Mouse (Mus musculus): Measurements from ENCODE around the gene Ppy. TPM values are rescaled to one million over a fixed set of nuclear protein-coding genes. Genes with fewer than 3 reads are reported as not detected.
A peak's percentile ranks its signal among the peaks of the same experiment; 100 is the strongest.

Gene Ppy
- polyA plus RNA-seq, 1 experiment from 2014 or later, result not detected

DNA sequence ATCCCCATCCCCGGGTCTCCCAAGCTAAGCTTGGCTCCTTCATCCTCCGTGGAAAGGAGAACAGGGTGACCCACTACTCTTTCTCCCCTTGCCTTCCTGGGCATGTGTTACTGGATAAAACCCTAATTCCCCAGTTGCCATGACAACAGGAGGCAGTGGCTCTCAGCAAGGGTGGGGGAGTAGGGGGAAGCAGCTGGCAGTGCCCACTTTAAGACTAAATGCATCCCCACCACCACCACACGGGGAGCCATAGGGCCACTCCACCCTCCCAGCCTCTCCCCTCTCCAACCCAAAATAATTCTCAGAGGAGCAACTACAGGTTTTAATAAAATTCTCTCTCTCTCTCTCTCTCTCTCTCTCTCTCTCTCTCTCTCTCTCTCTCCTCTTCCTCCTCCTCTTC is 14.8 kb downstream of the Ppy start:
- DNase-seq (ENCODE audit: low spot score), result peak; percentile 72
- peak overlapping the region; percentile 72; the same call in 1 of the 2 replicates for H3K9ac ChIP-seq (ENCODE audit: low read length)
- peak overlapping the region; percentile 73 for H3K4me3 ChIP-seq (ENCODE audit: low read depth, low read length)
- H3K4me2 ChIP-seq (ENCODE audit: low read depth, low read length, severe bottlenecking), result peak overlapping the region; percentile 93
- peaks cover 24% of the 10 kb centered on the region for H3K4me1 ChIP-seq (replicated peaks; ENCODE audit: control insufficient read depth, insufficient read depth, low read length)
- peak overlapping the region; percentile 90 for H3K27ac ChIP-seq (ENCODE audit: low read depth, low read length)
- H3K9me3 ChIP-seq (ENCODE audit: control insufficient read depth, low read length), result no peaks in the 10 kb centered on the region
- WGBS, result 8% methylated on average over 3 of the region's 3 CpGs
- no peaks in the 10 kb centered on the region for H3K27me3 ChIP-seq (ENCODE audit: control insufficient read depth, insufficient read depth, low read length)
- no peaks in the 10 kb centered on the region for H3K36me3 ChIP-seq (ENCODE audit: control insufficient read depth, insufficient read depth, low read length)
- no peak for ATAC-seq (replicated peaks; ENCODE audit: low FRiP score)

DNA sequence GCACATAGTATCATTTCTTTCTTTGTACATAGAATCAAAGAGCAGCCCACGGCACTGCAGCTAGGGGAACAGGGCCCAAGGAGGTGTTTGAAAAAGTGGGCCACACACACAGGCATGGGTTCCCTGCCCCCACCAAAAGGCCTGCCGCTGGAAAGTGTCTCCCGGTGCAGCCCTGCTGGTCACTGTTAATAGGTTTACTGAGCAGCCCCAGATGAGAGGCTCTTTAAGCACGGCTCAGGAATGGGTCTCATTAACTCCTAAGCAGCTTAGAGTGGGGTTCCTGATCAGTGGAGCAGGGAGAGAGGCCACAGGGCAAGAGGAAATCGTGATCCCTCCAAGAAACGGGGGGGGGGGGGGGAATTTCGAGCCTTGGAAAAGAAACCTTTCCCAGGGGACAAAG is 17.0 kb downstream of the Ppy start:
- 6% methylated on average over 7 of the region's 7 CpGs for WGBS
- no peak for DNase-seq (ENCODE audit: low spot score)

DNA sequence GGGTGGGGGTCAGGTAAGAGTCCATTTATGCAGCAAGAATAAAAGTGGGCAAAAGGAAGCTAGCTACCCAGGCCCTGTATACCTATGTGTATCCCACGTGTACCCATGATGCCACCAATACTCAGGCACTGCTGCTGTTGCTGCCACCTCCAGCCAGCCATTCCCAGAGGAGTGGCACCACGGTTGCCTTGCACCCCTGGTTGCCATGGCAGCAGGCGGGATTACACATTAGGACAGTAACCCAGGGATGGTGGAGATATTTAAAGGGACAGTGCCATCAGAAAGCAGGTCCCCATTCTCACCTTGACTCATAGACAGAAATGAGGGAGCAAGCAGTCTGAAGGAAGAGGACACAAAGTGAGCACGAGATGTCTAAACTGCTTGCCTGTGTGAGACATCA is 17.9 kb downstream of the Ppy start:
- WGBS, result 59% methylated on average over 4 of the region's 4 CpGs
- H3K4me1 ChIP-seq (replicated peaks; ENCODE audit: control insufficient read depth, insufficient read depth, low read length), result peaks cover 16% of the 10 kb centered on the region

More for the DNA sequence above, 17.0 kb downstream of the Ppy start:
- Histone ChIP-seq H3K9ac (ENCODE audit: low read length) (no peak overlapping the region), H3K4me3 (ENCODE audit: low read depth, low read length) (no peak overlapping the region), H3K36me3 (ENCODE audit: control insufficient read depth, insufficient read depth, low read length) (no peaks in the 10 kb centered on the region), H3K4me2 (ENCODE audit: low read depth, low read length, severe bottlenecking) (no peak overlapping the region), H3K27ac (ENCODE audit: low read depth, low read length) (no peak overlapping the region), H3K4me1 (replicated peaks; ENCODE audit: control insufficient read depth, insufficient read depth, low read length) (peaks cover 19% of the 10 kb centered on the region), H3K27me3 (ENCODE audit: control insufficient read depth, insufficient read depth, low read length) (no peaks in the 10 kb centered on the region), H3K9me3 (ENCODE audit: control insufficient read depth, low read length) (no peaks in the 10 kb centered on the region)
- ATAC-seq (replicated peaks; ENCODE audit: low FRiP score), result no peak

DNA sequence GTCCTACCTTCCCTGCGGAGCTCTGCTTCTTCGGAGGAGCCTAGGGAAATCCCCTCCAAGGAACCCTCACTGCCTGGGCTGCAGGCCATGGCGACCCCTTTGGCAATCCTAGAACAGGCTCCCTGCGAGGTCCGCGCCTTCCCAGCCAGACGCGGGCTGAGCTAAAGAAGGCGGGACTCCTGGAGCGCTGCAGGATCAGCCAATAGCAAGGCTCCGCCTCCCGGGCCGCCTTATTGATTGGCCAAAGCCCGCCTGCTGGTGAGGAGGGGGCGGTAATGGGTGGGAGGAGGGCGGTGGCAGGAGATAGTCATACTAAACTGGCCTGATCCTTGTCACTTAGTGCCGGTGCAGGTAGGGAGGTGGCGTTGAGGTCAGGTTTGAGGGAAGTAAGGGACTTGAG is 18.8 kb downstream of the Ppy start:
- Histone ChIP-seq H3K4me3 (ENCODE audit: low read depth, low read length) (peak overlapping the region; percentile 25), H3K4me1 (replicated peaks; ENCODE audit: control insufficient read depth, insufficient read depth, low read length) (peaks cover 15% of the 10 kb centered on the region), H3K9me3 (ENCODE audit: control insufficient read depth, low read length) (no peaks in the 10 kb centered on the region), H3K4me2 (ENCODE audit: low read depth, low read length, severe bottlenecking) (peak overlapping the region; percentile 63), H3K27me3 (ENCODE audit: control insufficient read depth, insufficient read depth, low read length) (no peaks in the 10 kb centered on the region), H3K27ac (ENCODE audit: low read depth, low read length) (no peak overlapping the region), H3K36me3 (ENCODE audit: control insufficient read depth, insufficient read depth, low read length) (no peaks in the 10 kb centered on the region), H3K9ac (ENCODE audit: low read length) (peak overlapping the region; percentile 50; the same call in 1 of the 2 replicates)
- ATAC-seq (replicated peaks; ENCODE audit: low FRiP score), result peak; percentile 89
- DNase-seq (ENCODE audit: low spot score), result peak; percentile 91
- under 1% methylated on average over 18 of the region's 18 CpGs for WGBS

More for the DNA sequence above, 17.9 kb downstream of the Ppy start:
- DNase-seq (ENCODE audit: low spot score) (no peak), ATAC-seq (replicated peaks; ENCODE audit: low FRiP score) (no peak)
- H3K4me2 ChIP-seq (ENCODE audit: low read depth, low read length, severe bottlenecking), result no peak overlapping the region
- H3K9ac ChIP-seq (ENCODE audit: low read length), result no peak overlapping the region
- no peaks in the 10 kb centered on the region for H3K9me3 ChIP-seq (ENCODE audit: control insufficient read depth, low read length)
- no peak overlapping the region for H3K4me3 ChIP-seq (ENCODE audit: low read depth, low read length)
- no peaks in the 10 kb centered on the region for H3K27me3 ChIP-seq (ENCODE audit: control insufficient read depth, insufficient read depth, low read length)
- H3K27ac ChIP-seq (ENCODE audit: low read depth, low read length), result no peak overlapping the region
- no peaks in the 10 kb centered on the region for H3K36me3 ChIP-seq (ENCODE audit: control insufficient read depth, insufficient read depth, low read length)

DNA sequence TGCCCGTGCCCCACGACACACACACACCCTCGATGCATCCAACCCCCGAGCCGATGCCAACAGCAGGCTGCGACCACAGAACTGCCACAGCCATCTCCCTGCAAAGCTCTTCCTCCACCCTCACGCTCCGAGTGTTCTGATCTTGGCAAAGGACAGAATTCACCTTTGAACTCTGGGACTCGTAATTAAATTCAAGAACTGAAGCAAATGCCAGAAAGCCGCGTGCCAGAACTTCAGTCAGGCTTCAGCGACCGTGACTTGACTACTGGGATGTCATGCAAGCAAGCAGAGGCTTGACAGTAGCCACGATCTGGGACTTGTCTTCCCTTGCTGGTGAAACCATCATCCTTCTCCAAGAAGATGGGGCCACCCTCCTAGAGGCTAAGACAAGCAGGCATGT is 27.4 kb downstream of the Ppy start:
- no peak overlapping the region for H3K4me2 ChIP-seq (ENCODE audit: low read depth, low read length, severe bottlenecking)
- DNase-seq (ENCODE audit: low spot score) (no peak), ATAC-seq (replicated peaks; ENCODE audit: low FRiP score) (no peak)
- no peak overlapping the region for H3K27ac ChIP-seq (ENCODE audit: low read depth, low read length)
- H3K27me3 ChIP-seq (ENCODE audit: control insufficient read depth, insufficient read depth, low read length), result no peaks in the 10 kb centered on the region
- H3K9ac ChIP-seq (ENCODE audit: low read length), result no peak overlapping the region
- 0 out of 2 replicates have a peak, but pooled peaks cover 1% of the 10 kb centered on the region for H3K4me1 ChIP-seq (replicated peaks; ENCODE audit: control insufficient read depth, insufficient read depth, low read length)
- H3K36me3 ChIP-seq (ENCODE audit: control insufficient read depth, insufficient read depth, low read length), result no peaks in the 10 kb centered on the region
- WGBS, result 86% methylated on average over 14 of the region's 14 CpGs
- no peak overlapping the region for H3K4me3 ChIP-seq (ENCODE audit: low read depth, low read length)
- no peaks in the 10 kb centered on the region for H3K9me3 ChIP-seq (ENCODE audit: control insufficient read depth, low read length)

DNA sequence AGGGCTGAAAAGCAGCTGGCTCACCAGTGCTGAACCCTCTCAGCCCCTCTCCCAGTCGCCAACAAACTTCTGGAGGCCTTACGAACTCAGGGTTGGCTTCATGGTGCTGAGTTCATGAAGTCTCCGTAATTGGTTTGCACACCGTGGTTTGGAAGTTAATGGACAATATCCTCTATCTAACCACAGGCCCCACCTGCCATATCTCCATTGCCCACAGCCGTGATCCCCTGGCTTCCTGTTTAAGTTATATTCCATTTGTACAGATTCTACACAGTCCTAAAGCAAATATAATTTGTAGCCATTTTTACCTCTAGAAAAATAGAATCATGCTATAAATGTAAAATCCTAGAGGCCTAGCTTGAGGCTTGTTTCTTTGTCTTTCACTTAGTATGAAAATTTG is 28.4 kb downstream of the Ppy start:
- Histone ChIP-seq H3K27ac (ENCODE audit: low read depth, low read length) (no peak overlapping the region), H3K4me2 (ENCODE audit: low read depth, low read length, severe bottlenecking) (no peak overlapping the region), H3K27me3 (ENCODE audit: control insufficient read depth, insufficient read depth, low read length) (no peaks in the 10 kb centered on the region), H3K4me3 (ENCODE audit: low read depth, low read length) (no peak overlapping the region), H3K4me1 (replicated peaks; ENCODE audit: control insufficient read depth, insufficient read depth, low read length) (0 out of 2 replicates have a peak, but pooled peaks cover 1% of the 10 kb centered on the region), H3K36me3 (ENCODE audit: control insufficient read depth, insufficient read depth, low read length) (no peaks in the 10 kb centered on the region), H3K9me3 (ENCODE audit: control insufficient read depth, low read length) (no peaks in the 10 kb centered on the region), H3K9ac (ENCODE audit: low read length) (no peak overlapping the region)
- ATAC-seq (replicated peaks; ENCODE audit: low FRiP score), result no peak
- DNase-seq (ENCODE audit: low spot score), result no peak
- 88% methylated on average over 5 of the region's 5 CpGs for WGBS

DNA sequence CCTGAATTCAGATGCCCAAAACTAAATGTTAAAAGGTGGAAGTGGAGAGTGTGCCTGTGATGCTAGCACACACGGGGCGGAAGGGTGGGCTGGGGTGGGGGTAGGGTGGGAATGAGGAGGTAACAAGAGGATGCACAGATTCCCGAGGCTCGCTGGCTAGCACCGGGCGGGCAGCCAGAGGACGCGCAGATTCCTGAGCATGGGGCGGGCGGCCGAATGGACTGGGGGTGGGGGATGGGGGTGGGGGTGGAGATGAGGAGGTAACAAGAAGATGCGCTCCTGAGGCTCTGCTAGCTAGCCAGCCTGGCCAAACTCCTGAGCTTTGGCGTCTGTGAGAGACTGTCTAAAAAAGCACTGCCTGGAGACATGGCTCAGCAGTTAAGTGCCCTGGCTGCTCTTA is 30.7 kb downstream of the Ppy start:
- Histone ChIP-seq H3K4me3 (ENCODE audit: low read depth, low read length) (no peak overlapping the region), H3K36me3 (ENCODE audit: control insufficient read depth, insufficient read depth, low read length) (no peaks in the 10 kb centered on the region), H3K9ac (ENCODE audit: low read length) (no peak overlapping the region), H3K9me3 (ENCODE audit: control insufficient read depth, low read length) (no peaks in the 10 kb centered on the region), H3K27me3 (ENCODE audit: control insufficient read depth, insufficient read depth, low read length) (no peaks in the 10 kb centered on the region), H3K4me1 (replicated peaks; ENCODE audit: control insufficient read depth, insufficient read depth, low read length) (0 out of 2 replicates have a peak, but pooled peaks cover 1% of the 10 kb centered on the region), H3K4me2 (ENCODE audit: low read depth, low read length, severe bottlenecking) (no peak overlapping the region), H3K27ac (ENCODE audit: low read depth, low read length) (no peak overlapping the region)
- DNase-seq (ENCODE audit: low spot score) (no peak), ATAC-seq (replicated peaks; ENCODE audit: low FRiP score) (no peak)
- WGBS, result 7% methylated on average over 13 of the region's 13 CpGs

DNA sequence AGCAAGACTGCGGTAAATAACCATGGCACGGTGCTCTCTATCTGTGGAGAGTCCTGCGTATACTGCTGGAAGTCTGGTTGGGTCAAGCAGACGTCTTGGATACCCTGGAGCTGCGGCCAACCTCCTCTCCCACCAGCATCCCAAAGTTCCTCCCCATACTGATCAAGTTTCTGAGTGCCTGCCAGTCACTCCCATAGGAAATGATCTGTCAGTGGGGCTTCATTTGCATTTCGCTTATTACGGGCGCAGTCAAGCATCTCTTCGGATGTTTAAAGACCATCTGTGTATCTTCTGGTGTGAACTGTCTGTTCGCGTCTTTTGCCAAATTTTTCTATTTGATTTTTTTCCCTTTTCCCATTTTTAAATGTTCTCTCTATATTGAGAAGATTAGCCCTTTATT is 31.5 kb downstream of the Ppy start:
- Histone ChIP-seq H3K27ac (ENCODE audit: low read depth, low read length) (no peak overlapping the region), H3K4me1 (replicated peaks; ENCODE audit: control insufficient read depth, insufficient read depth, low read length) (0 out of 2 replicates have a peak, but pooled peaks cover 1% of the 10 kb centered on the region), H3K36me3 (ENCODE audit: control insufficient read depth, insufficient read depth, low read length) (no peaks in the 10 kb centered on the region), H3K9ac (ENCODE audit: low read length) (no peak overlapping the region), H3K9me3 (ENCODE audit: control insufficient read depth, low read length) (no peaks in the 10 kb centered on the region), H3K4me2 (ENCODE audit: low read depth, low read length, severe bottlenecking) (no peak overlapping the region), H3K27me3 (ENCODE audit: control insufficient read depth, insufficient read depth, low read length) (no peaks in the 10 kb centered on the region), H3K4me3 (ENCODE audit: low read depth, low read length) (no peak overlapping the region)
- ATAC-seq (replicated peaks; ENCODE audit: low FRiP score) (no peak), DNase-seq (ENCODE audit: low spot score) (no peak)
- WGBS, result 58% methylated on average over 11 of the region's 11 CpGs

DNA sequence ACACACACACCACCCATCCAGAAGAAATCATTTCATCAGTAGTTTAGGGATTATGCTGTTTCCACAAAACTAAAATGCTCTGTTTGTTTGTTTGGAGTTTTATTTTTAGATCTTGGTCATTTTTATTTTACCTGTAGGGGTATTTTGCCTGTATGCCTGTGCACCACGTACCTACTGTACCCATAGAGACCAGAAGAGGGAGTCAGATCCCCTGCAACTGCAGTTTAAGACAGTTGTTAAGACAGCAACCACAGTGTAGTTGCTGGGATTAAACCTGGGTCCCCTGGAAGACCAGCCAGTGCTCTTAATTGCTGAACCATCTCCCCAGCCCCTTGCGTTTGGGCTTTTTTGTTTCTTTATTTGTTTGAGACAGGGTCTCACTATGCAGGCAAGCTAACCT is 32.1 kb downstream of the Ppy start:
- Histone ChIP-seq H3K4me3 (ENCODE audit: low read depth, low read length) (no peak overlapping the region), H3K27ac (ENCODE audit: low read depth, low read length) (no peak overlapping the region), H3K4me1 (replicated peaks; ENCODE audit: control insufficient read depth, insufficient read depth, low read length) (0 out of 2 replicates have a peak, but pooled peaks cover 1% of the 10 kb centered on the region), H3K9me3 (ENCODE audit: control insufficient read depth, low read length) (no peaks in the 10 kb centered on the region), H3K36me3 (ENCODE audit: control insufficient read depth, insufficient read depth, low read length) (no peaks in the 10 kb centered on the region; the same call in 1 of the 2 replicates), H3K4me2 (ENCODE audit: low read depth, low read length, severe bottlenecking) (no peak overlapping the region), H3K27me3 (ENCODE audit: control insufficient read depth, insufficient read depth, low read length) (no peaks in the 10 kb centered on the region), H3K9ac (ENCODE audit: low read length) (no peak overlapping the region)
- WGBS, result 34% methylated on average over 2 of the region's 2 CpGs
- ATAC-seq (replicated peaks; ENCODE audit: low FRiP score) (no peak), DNase-seq (ENCODE audit: low spot score) (no peak)
